31 mouse cellular contexts compared by ENCODE assay signal in genomic region chr13:55020051-55020450, GRCm38 (mm10). TPM values are rescaled to one million over a fixed set of nuclear protein-coding genes. Genes with fewer than 3 reads are reported as not detected.
DNase-seq lines count a peak whose midpoint lies in the region; ATAC-seq and TF ChIP-seq lines count a peak whose summit lies in the region.
"Had no signal": no experiment of that assay in that cellular context is flagged by ENCODE, and none has a peak within 500 bp of the region (broad histone marks: within the 10 kb centered on the region; RNA-seq: fewer than 3 reads in every experiment).

No protein-coding gene starts in this region.

- 0 out of 2 replicates have a peak overlapping the region, but pooled peaks have one; percentile 19 for H3K27ac ChIP-seq in liver, adult 2 months (replicated peaks; ENCODE audit: insufficient read depth, low read depth, low read length)
- H3K27ac ChIP-seq in liver, embryonic 11.5 days (ENCODE audit: low read depth, low read length), result no peak overlapping the region
- H3K27ac ChIP-seq in bone marrow, adult 2 months (ENCODE audit: control insufficient read depth, insufficient read depth, low read depth, low read length, poor library complexity), result peak overlapping the region; percentile 88
- H3K27ac ChIP-seq: embryonic facial prominence, embryonic 10.5 days; embryonic facial prominence, embryonic 15.5 days; forebrain, embryonic 13.5 days; heart, adult 2 months; heart, embryonic 13.5 days; intestine, embryonic 15.5 days; layer of hippocampus, adult 2 months; midbrain, embryonic 12.5 days; neural tube, embryonic 15.5 days; stomach, postnatal 0 days had no signal

- peaks cover 6% of the 10 kb centered on the region; the same call in 1 of the 2 replicates for H3K4me1 ChIP-seq in liver, adult 2 months (ENCODE audit: control insufficient read depth, insufficient read depth, low read length)
- H3K4me1 ChIP-seq in liver, embryonic 11.5 days (replicated peaks; ENCODE audit: control insufficient read depth, insufficient read depth, low read length), result no peaks in the 10 kb centered on the region
- H3K4me1 ChIP-seq in bone marrow, adult 2 months (ENCODE audit: control insufficient read depth, insufficient read depth, low read length), result peaks cover 12% of the 10 kb centered on the region
- H3K4me1 ChIP-seq: embryonic facial prominence, embryonic 15.5 days; forebrain, embryonic 13.5 days; heart, embryonic 13.5 days; intestine, embryonic 15.5 days; neural tube, embryonic 15.5 days had no signal

- no peaks in the 10 kb centered on the region for H3K79me2 ChIP-seq in liver, adult 2 months (ENCODE audit: control insufficient read depth, insufficient read depth, low read length)

- H3K9ac ChIP-seq in liver, adult 2 months (ENCODE audit: low read depth, low read length), result no peak overlapping the region
- no peak overlapping the region for H3K9ac ChIP-seq in liver, embryonic 11.5 days (ENCODE audit: low read depth, low read length)
- H3K9ac ChIP-seq: embryonic facial prominence, embryonic 15.5 days; forebrain, embryonic 13.5 days; heart, embryonic 13.5 days; intestine, embryonic 15.5 days; midbrain, embryonic 12.5 days; neural tube, embryonic 15.5 days had no signal

- H3K4me2 ChIP-seq in liver, embryonic 11.5 days, result no peak overlapping the region
- H3K4me2 ChIP-seq: embryonic facial prominence, embryonic 15.5 days; forebrain, embryonic 13.5 days; heart, embryonic 13.5 days; intestine, embryonic 15.5 days; midbrain, embryonic 12.5 days; neural tube, embryonic 15.5 days had no signal

- no peak for ATAC-seq in liver, embryonic 11.5 days (replicated peaks; ENCODE audit: low FRiP score)
- peak; percentile 45 for ATAC-seq in granulocyte monocyte progenitor cell, adult 5-6 weeks (replicated peaks; ENCODE audit: poor library complexity, severe bottlenecking)
- ATAC-seq in monocyte, adult 5-6 weeks (replicated peaks; ENCODE audit: insufficient number of reproducible peaks, low FRiP score, low TSS enrichment, poor library complexity, severe bottlenecking), result peak; percentile 44
- ATAC-seq in inflammation-experienced regulatory T-cells, adult 6 months, result no peak
- ATAC-seq: CD4-positive, CD25-positive, alpha-beta regulatory T cell, adult 4 months; forebrain, embryonic 13.5 days; hindbrain, embryonic 16.5 days; intestine, embryonic 15.5 days; lung, postnatal 0 days had no signal

- WGBS in liver, adult 2 months, result 85% methylated on average over 4 of the region's 4 CpGs
- 79% methylated on average over 4 of the region's 4 CpGs for WGBS in liver, embryonic 11.5 days
- WGBS in bone marrow, adult 2 months, result 29% methylated on average over 4 of the region's 4 CpGs

- H3K9me3 ChIP-seq in liver, embryonic 11.5 days (ENCODE audit: control insufficient read depth, low read length), result no peaks in the 10 kb centered on the region
- H3K9me3 ChIP-seq: embryonic facial prominence, embryonic 10.5 days; embryonic facial prominence, embryonic 15.5 days; forebrain, embryonic 13.5 days; heart, embryonic 13.5 days; intestine, embryonic 15.5 days; megakaryocyte, embryonic 14.5 days; midbrain, embryonic 12.5 days; neural tube, embryonic 15.5 days had no signal

- DNase-seq in liver, adult 2 months (ENCODE audit: extremely low read depth, low read depth, low spot score), result peak; percentile 18
- no peak for DNase-seq in liver, embryonic 11.5 days (ENCODE audit: low spot score)
- no peak for DNase-seq in spleen, adult 12 weeks (ENCODE audit: low spot score)
- no peak for DNase-seq in layer of hippocampus, postnatal 10 days (ENCODE audit: low spot score in 2 of 2)
- DNase-seq: cerebellum, adult 11-12 months; cerebellum, postnatal 10 days; gastrocnemius, postnatal 14 days; heart, adult 2 months; kidney, adult 2 months; kidney, postnatal 36 days; lung, adult 18-20 months; right cerebral cortex, postnatal 25 days; thymus, adult 18-20 months; thymus, postnatal 25 days had no signal

- H3K4me3 ChIP-seq in liver, adult 2 months (ENCODE audit: insufficient read depth, low read depth, low read length), result no peak overlapping the region
- no peak overlapping the region for H3K4me3 ChIP-seq in liver, embryonic 11.5 days (ENCODE audit: low read depth, low read length)
- H3K4me3 ChIP-seq in bone marrow, adult 2 months (replicated peaks; ENCODE audit: control insufficient read depth, low read depth, low read length), result peak overlapping the region; percentile 79
- H3K4me3 ChIP-seq: embryonic facial prominence, embryonic 10.5 days; embryonic facial prominence, embryonic 15.5 days; forebrain, embryonic 13.5 days; heart, adult 2 months; heart, embryonic 13.5 days; intestine, embryonic 15.5 days; layer of hippocampus, adult 2 months; megakaryocyte, embryonic 14.5 days; midbrain, embryonic 12.5 days; neural tube, embryonic 15.5 days had no signal

- no peaks in the 10 kb centered on the region for H3K27me3 ChIP-seq in liver, adult 2 months (ENCODE audit: control insufficient read depth, insufficient read depth, low read length)
- no peaks in the 10 kb centered on the region for H3K27me3 ChIP-seq in liver, embryonic 11.5 days (replicated peaks; ENCODE audit: control insufficient read depth, insufficient read depth, low read length)
- H3K27me3 ChIP-seq: embryonic facial prominence, embryonic 15.5 days; intestine, embryonic 15.5 days; neural tube, embryonic 15.5 days had no signal

- TF ChIP-seq CTCF in liver, adult 2 months (IDR thresholded peaks at IDR 0.05; ENCODE audit: low read depth, low read length), result no peak
- no peak for TF ChIP-seq CTCF in bone marrow, adult 2 months (IDR thresholded peaks at IDR 0.05; ENCODE audit: control insufficient read depth, insufficient read depth, low read length)

- TF ChIP-seq POLR2A in liver, adult 2 months (IDR thresholded peaks at IDR 0.05; ENCODE audit: extremely low read depth, insufficient read depth, low read length), result no peak
- no peak for TF ChIP-seq POLR2A in bone marrow, adult 2 months (IDR thresholded peaks at IDR 0.05; ENCODE audit: borderline replicate concordance, control insufficient read depth, low read depth, low read length)

- H3K36me3 ChIP-seq in liver, adult 2 months (ENCODE audit: control insufficient read depth, insufficient read depth, low read length), result no peaks in the 10 kb centered on the region
- no peaks in the 10 kb centered on the region for H3K36me3 ChIP-seq in liver, embryonic 11.5 days (ENCODE audit: control insufficient read depth, insufficient read depth, low read length)
- H3K36me3 ChIP-seq: embryonic facial prominence, embryonic 10.5 days; embryonic facial prominence, embryonic 15.5 days; intestine, embryonic 15.5 days; midbrain, embryonic 12.5 days; neural tube, embryonic 15.5 days had no signal

RNA-seq across cellular contexts. Expression of gene Hk3, which starts 1.1 kb away (rescaled TPM):
- total RNA-seq in liver, adult 2 months (2014; rRNA removed), result 5.4 and 6.7 TPM in 2 replicates
- 1.8 and 4.1 TPM in 2 replicates for polyA plus RNA-seq in liver, adult 2 months (2012; rRNA removed)
- polyA plus RNA-seq in liver, embryonic 11.5 days (2014; fragmentation: Nextera tagmentation; extraction: Ambion mirVana), result 3.3 and 4.2 TPM in 2 replicates
- 34.6 and 96.1 TPM in 2 replicates for polyA plus RNA-seq in bone marrow, adult 2 months (2011; ENCODE audit: insufficient read depth, insufficient read length, low replicate concordance, missing spikeins)
- 190 and 234 TPM in 2 replicates for total RNA-seq in granulocyte monocyte progenitor cell, adult 5-6 weeks (2014; fragmentation: Nextera tagmentation)
- total RNA-seq in granulocyte monocyte progenitor cell, adult 5-6 weeks (2017), result 194 and 218 TPM in 2 replicates
- 27.2 to 72.1 TPM (median 36.8 TPM) in 3 replicates for total RNA-seq in monocyte, adult 5-6 weeks (2017)
- 1 to 10 TPM; 1.7 to 2.6 TPM for total RNA-seq in layer of hippocampus, postnatal 10 days (2021)
- 1 to 10 TPM in 2 of 3 experiments, under 1 TPM in 1; 0.56 to 2.0 (median 1.1) TPM for polyA plus RNA-seq in inflammation-experienced regulatory T-cells, adult 6 months (2017; shearing (Covaris generic))

Comparison
In these comparisons a context has a peak if more than half of its experiments do, and no peak if none do; other contexts are left out.
1. ATAC-seq: peak in granulocyte monocyte progenitor cell, adult 5-6 weeks (single experiment) and monocyte, adult 5-6 weeks (single experiment); none in liver, embryonic 11.5 days (single experiment) and inflammation-experienced regulatory T-cells, adult 6 months (single experiment).